Mouse (Mus musculus) lung, adult 2 months (tissue): ENCODE data around the gene Ilk.

Source experiments
- CTCF ChIP-seq: fragments of 200-500 bp; IDR thresholded peaks from 2 replicates; pipeline ENCODE4 v1.5.1; 2011; ENCODE audit warnings: mild to moderate bottlenecking, low read length, control low read depth; ENCODE audit not compliant: insufficient read depth
- POLR2A ChIP-seq: fragments of 200-500 bp; IDR thresholded peaks from 2 replicates; pipeline ENCODE4 v1.6.1; 2011; ENCODE audit warnings: low read depth, mild to moderate bottlenecking, control low read depth, low read length, borderline replicate concordance; ENCODE audit errors: extremely low read depth

DNA sequence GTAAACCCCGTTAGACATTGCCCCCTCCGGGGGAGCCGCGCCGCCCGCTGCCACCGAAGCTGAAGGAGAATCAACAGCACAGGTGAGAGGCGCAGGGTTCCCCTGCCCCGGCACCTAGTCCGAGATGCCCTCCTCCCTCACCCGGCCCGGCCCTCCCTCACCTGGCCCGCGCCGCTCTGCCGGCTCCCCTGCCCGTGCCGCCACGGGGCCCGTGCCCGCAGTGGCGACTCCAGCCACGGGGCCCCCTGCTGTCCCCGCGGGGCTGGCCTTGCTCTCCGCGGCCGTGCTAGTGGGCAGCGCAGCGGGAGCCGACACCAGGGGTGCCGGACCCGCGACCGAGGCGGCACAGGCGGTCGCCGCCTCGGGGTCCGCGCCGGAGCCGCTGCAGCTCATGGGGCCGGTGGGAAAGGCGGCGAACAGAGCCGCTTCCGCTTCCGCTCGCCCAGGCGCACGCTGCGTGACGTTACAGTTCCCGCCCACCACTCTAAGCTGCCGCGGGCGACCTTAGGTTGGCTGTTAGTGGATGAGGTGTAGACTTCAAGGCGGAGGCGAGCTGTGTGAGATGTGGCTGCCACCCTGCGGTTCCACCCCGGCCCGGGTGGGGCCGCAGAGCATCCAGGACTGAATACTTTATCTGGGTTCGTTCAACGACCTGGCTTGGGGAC is 7.7 kb downstream of the Ilk start, which contains the start of gene Taf10:
- peak; percentile 11; the same call in 1 of the 2 replicates for TF ChIP-seq CTCF
- TF ChIP-seq POLR2A, result peak; percentile 45; the same call in 1 of the 2 replicates
